Mouse (Mus musculus) forebrain, embryonic 15.5 days (tissue): Measurements from ENCODE around the gene Lrrc4. TPM values are rescaled to one million over a fixed set of nuclear protein-coding genes. Genes with fewer than 3 reads are reported as not detected.

Source experiments
- ATAC-seq: fragments of 200-750 bp; cut with Nextera tagmentation; replicated peaks from 2 replicates; pipeline ENCODE4 v1.8.0; 2017; ENCODE audit warnings: mild to moderate bottlenecking, moderate TSS enrichment, moderate library complexity
- H3K27ac ChIP-seq: fragments of 300-500 bp; sonication (generic); replicated peaks from 2 replicates; pipeline ENCODE4 v1.5.1; 2015; ENCODE audit warnings: mild to moderate bottlenecking, inconsistent platforms
- H3K27me3 ChIP-seq: fragments of 300-500 bp; sonication (generic); 2 replicates; pipeline ENCODE4 v1.6.1; 2015; ENCODE audit warnings: inconsistent platforms
- H3K36me3 ChIP-seq: fragments of 300-500 bp; sonication (generic); 2 replicates; pipeline ENCODE4 v1.6.1; 2015; ENCODE audit warnings: mild to moderate bottlenecking, inconsistent platforms
- H3K4me1 ChIP-seq: fragments of 300-500 bp; sonication (generic); 2 replicates; pipeline ENCODE4 v1.6.1; 2015; ENCODE audit warnings: inconsistent platforms
- H3K4me2 ChIP-seq: fragments of 300-500 bp; sonication (generic); replicated peaks from 2 replicates; pipeline ENCODE4 v1.6.1; 2015; ENCODE audit warnings: mild to moderate bottlenecking, inconsistent platforms
- H3K4me3 ChIP-seq: fragments of 300-500 bp; sonication (generic); 2 replicates; pipeline ENCODE4 v1.5.1; 2015; ENCODE audit warnings: mild to moderate bottlenecking, inconsistent platforms
- H3K9ac ChIP-seq: fragments of 300-500 bp; sonication (generic); replicated peaks from 2 replicates; pipeline ENCODE4 v1.6.1; 2015; ENCODE audit warnings: mild to moderate bottlenecking, inconsistent platforms
- H3K9me3 ChIP-seq: fragments of 300-500 bp; sonication (generic); 2 replicates; pipeline ENCODE4 v1.6.1; 2016; ENCODE audit warnings: inconsistent platforms
- WGBS: fragments of 180-500 bp; shearing (Covaris S2); methylation state at CpG from one replicate; pipeline ENCODE4 v1.1.7; 2015; ENCODE audit warnings: mixed read lengths; 5-methylcytosine and 5-hydroxymethylcytosine counted together
- polyA plus RNA-seq: library from polyadenylated mRNA; unstranded; fragments of >200 nt; fragmentation: Nextera tagmentation; extraction: Ambion mirVana; gene quantifications from 2 replicates; pipeline ENCODE4 v1.2.1, GENCODE M21; 2015

Gene Lrrc4
- polyA plus RNA-seq, 1 experiment from 2014 or later, result 6.5 TPM

DNA sequence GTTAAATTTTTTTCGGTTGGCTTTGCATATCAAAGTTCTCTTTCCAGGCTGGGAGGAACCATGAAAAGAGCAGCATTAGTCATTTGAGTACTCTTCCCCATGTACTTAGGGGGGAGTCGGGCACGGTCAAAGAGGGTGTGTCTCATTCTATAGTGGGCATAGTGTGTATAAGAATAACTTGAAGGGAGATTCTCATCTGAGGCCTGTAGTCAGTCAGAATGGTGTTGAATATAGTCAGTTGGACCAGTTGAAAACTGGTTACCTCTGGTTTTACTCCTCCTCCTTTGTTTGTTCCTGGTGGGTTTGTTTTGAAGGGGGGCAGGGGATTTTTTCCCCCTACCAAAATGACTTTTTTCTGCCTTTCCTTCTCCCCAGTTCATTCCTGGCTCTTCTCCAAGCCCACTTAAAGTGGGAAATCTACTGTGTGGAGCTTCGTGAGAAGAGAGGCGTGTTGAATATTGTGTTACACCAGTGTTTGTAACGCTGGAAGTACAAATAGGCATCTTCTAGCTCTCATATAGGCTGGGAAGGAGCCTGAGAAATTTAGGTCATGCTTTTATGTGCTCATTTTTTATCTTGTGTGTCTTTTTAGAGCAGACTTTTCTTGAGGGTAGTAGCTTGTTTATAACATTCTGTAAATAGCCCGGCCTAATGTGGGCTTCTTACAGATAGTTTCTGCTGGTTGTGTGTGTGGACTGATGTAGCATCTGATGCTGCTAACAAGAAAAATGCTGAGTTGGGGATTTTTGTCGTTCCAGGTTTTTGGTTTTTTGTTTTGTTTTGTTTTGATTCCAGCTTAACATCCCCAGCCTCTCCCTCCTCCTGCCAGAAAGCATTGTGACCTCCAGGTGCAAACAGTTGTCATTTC is 125.2 kb downstream of the Lrrc4 start:
- no peaks in the 10 kb centered on the region for H3K27me3 ChIP-seq
- peaks cover 30% of the 10 kb centered on the region for H3K4me1 ChIP-seq
- H3K4me3 ChIP-seq, result no peak overlapping the region
- WGBS, result 57% methylated on average over 8 of the region's 8 CpGs
- no peak overlapping the region for H3K9ac ChIP-seq
- H3K27ac ChIP-seq, result peak overlapping the region; percentile 60
- no peaks in the 10 kb centered on the region for H3K9me3 ChIP-seq
- no peak overlapping the region for H3K4me2 ChIP-seq
- no peaks in the 10 kb centered on the region for H3K36me3 ChIP-seq
- ATAC-seq, result peak; percentile 41; the same call in 1 of the 2 replicates

DNA sequence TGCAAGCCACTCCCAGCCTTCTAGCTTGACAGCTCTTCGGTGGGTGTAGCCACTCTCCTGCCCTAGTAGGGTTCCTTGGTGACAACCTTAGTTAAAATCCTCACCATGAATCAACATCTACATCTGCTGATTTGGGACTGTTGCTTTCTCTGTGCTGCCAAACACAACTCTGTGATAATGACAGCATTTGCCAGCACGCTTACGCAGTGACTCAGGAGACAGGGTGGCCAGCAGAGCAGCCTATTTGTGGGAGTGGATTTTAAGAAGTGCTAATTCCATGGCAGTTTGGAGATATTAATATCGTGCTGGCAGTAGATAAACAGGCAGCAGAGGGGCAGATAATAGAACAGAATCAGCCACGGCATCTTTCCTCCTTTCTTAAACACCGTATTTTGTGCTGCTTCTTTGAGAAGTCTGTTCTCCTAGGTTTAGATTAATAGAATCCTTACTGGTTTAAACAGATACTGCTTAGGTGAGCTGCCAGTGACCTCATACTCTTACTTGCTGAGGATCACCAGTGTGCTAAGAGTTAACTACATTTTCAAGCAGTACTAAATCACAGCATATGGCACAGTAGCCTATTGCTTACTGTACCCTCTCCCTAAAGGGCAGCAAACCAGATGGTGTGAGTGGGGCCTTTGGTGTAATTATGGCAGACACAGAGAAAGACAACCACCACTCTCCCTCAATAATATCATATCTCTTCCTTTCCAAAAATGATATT is 126.0 kb downstream of the Lrrc4 start:
- H3K27ac ChIP-seq, result peak overlapping the region; percentile 60
- peak overlapping the region; percentile 14; the same call in 1 of the 2 replicates for H3K4me2 ChIP-seq
- H3K4me3 ChIP-seq, result no peak overlapping the region
- H3K4me1 ChIP-seq, result peaks cover 30% of the 10 kb centered on the region
- no peak overlapping the region for H3K9ac ChIP-seq
- WGBS, result 42% methylated on average over 6 of the region's 6 CpGs
- H3K36me3 ChIP-seq, result no peaks in the 10 kb centered on the region
- no peaks in the 10 kb centered on the region for H3K27me3 ChIP-seq
- H3K9me3 ChIP-seq, result no peaks in the 10 kb centered on the region
- ATAC-seq, result peak; percentile 63

DNA sequence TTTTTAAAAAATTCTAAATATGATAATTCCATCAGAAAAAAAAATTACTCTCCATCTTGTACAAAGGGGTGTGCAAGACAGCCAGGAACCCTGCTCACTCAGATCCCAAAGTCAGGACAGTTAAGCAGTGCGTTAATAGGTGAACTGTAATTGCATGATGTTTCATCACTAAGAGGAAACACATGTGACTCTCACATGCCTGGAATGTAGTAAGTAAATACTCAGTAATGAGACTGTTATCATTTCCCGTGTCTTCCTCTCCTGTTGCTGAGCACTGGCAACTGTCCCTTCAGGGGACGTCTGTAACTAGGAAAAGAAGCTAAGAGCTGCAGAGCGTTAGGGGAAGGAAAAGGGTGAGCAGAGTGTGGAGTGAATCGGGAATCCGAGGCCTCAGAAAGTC is 126.9 kb downstream of the Lrrc4 start:
- Histone ChIP-seq H3K9ac (no peak overlapping the region), H3K36me3 (no peaks in the 10 kb centered on the region), H3K4me3 (no peak overlapping the region), H3K27me3 (no peaks in the 10 kb centered on the region), H3K9me3 (no peaks in the 10 kb centered on the region), H3K4me1 (peaks cover 30% of the 10 kb centered on the region), H3K27ac (peak overlapping the region; percentile 60), H3K4me2 (no peak overlapping the region)
- no peak for ATAC-seq
- 63% methylated on average over 6 of the region's 6 CpGs for WGBS

DNA sequence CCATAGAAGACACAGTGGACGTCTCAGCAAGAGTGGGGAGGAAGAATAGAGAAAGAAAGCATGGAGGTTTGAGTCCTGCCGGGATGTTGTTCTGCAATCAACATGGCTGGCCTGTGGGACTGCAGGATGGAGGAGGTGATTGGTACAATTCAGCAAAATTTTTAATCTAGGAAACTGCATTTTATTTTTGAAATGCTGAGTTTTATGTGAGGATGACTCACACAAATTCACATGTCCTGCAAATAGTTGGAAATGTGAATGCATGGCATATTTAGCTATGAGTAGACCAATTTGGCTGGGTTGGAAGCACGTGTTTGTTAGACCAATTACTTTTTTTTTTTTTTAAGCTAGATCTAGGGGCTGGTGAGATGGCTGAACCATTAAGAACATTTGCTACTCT is 134.3 kb downstream of the Lrrc4 start:
- H3K27me3 ChIP-seq, result no peaks in the 10 kb centered on the region

DNA sequence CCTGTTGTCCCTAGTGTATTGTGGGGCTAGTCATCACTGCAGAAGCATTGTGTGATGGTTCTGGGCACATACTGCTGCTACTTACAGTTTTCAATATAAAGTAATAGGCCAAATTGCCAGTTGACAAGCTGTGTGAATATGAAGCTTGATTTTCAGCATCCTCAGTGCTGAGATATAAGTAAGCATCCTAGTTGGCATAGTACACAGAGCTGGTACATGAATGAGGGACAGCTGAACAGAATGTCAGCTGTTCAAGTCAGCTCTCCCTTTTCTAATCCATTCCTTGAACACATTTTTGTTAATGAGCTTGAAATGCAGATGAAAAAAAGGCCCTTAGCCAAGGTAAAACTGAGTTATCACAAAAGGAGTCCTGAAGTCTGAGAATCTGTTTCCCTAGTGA is 138.9 kb downstream of the Lrrc4 start:
- Histone ChIP-seq H3K36me3 (no peaks in the 10 kb centered on the region), H3K27me3 (no peaks in the 10 kb centered on the region), H3K9ac (no peak overlapping the region), H3K9me3 (no peaks in the 10 kb centered on the region), H3K4me1 (peaks cover 5% of the 10 kb centered on the region; the same call in 1 of the 2 replicates), H3K27ac (peak overlapping the region; percentile 35; the same call in 1 of the 2 replicates), H3K4me3 (no peak overlapping the region), H3K4me2 (no peak overlapping the region)
- ATAC-seq, result no peak

More for the DNA sequence above, 134.3 kb downstream of the Lrrc4 start:
- Histone ChIP-seq H3K4me2 (no peak overlapping the region), H3K4me3 (no peak overlapping the region), H3K9ac (no peak overlapping the region), H3K27ac (no peak overlapping the region), H3K9me3 (no peaks in the 10 kb centered on the region), H3K4me1 (peaks cover 4% of the 10 kb centered on the region; the same call in 1 of the 2 replicates), H3K36me3 (no peaks in the 10 kb centered on the region)
- WGBS, result 87% methylated on average over 3 of the region's 3 CpGs
- no peak for ATAC-seq

DNA sequence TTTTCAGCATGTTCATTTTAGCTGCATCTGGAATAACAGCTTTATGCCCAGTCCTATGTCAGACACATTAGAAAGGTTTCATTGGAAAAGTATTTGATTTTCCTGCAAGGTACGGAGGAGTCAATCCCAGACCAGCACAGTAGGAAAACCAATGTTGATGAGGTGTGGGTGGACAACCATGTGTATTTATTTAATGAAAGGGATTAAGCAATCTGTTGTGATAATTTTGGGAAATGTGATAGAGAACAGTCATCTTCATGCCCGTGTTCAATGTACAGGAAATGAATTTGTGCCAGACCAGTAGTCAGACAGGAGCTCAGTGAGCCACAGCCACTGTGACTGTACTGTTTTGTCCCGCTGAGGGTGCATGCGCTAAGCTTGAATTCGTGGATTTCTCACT is 143.8 kb downstream of the Lrrc4 start:
- Histone ChIP-seq H3K4me3 (no peak overlapping the region), H3K4me1 (peaks cover 5% of the 10 kb centered on the region; the same call in 1 of the 2 replicates), H3K27me3 (no peaks in the 10 kb centered on the region), H3K36me3 (no peaks in the 10 kb centered on the region), H3K9me3 (no peaks in the 10 kb centered on the region), H3K4me2 (no peak overlapping the region), H3K27ac (no peak overlapping the region), H3K9ac (no peak overlapping the region)
- 89% methylated on average over 5 of the region's 5 CpGs for WGBS
- ATAC-seq, result no peak

DNA sequence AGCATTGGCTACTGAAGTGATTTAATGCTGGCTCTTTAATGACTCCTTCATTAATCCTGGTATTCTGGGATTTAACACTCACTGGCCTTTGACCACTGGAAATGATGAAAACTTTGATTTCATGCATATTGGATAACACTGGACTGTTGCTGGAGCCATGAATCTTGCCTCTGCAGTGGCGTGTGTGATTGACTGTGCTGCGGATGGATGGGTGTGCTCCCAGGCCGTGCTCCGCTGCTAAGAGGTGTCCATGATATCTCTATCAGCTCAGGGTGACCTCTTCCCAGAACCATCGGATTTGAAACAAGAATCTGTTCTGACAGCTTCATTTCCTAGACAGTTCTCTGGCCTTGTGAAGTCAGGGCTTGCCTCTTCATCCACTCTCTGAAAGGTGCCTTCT is 145.8 kb downstream of the Lrrc4 start:
- Histone ChIP-seq H3K4me3 (no peak overlapping the region), H3K27me3 (no peaks in the 10 kb centered on the region), H3K9me3 (no peaks in the 10 kb centered on the region), H3K27ac (no peak overlapping the region), H3K4me1 (0 out of 2 replicates have a peak, but pooled peaks cover 7% of the 10 kb centered on the region), H3K9ac (no peak overlapping the region), H3K4me2 (no peak overlapping the region), H3K36me3 (no peaks in the 10 kb centered on the region)
- no peak for ATAC-seq
- 93% methylated on average over 5 of the region's 5 CpGs for WGBS

DNA sequence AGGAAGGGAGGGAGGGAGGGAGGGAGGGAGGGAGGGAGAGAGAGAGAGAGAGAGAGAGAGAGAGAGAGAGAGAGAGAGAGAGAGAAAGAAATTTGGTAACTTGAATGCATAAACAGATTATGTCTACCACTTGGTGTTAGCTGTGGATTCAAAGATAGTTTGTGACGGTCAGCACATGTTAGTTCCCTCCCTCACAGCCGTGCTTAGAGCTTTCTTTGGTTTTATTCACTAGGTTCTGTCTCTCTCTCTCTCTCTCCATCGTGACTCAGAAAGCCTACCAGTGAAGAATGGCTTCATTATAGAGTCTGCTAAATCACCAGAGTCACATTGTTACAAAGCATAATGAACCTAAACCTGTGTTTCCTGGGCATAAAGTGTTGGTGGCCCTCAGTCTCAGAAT is 146.5 kb downstream of the Lrrc4 start:
- Histone ChIP-seq H3K4me3 (no peak overlapping the region), H3K4me2 (no peak overlapping the region), H3K27me3 (no peaks in the 10 kb centered on the region), H3K27ac (no peak overlapping the region), H3K4me1 (0 out of 2 replicates have a peak, but pooled peaks cover 7% of the 10 kb centered on the region), H3K36me3 (no peaks in the 10 kb centered on the region), H3K9me3 (no peaks in the 10 kb centered on the region), H3K9ac (no peak overlapping the region)
- WGBS, result 33% methylated on average over 3 of the region's 3 CpGs
- no peak for ATAC-seq

DNA sequence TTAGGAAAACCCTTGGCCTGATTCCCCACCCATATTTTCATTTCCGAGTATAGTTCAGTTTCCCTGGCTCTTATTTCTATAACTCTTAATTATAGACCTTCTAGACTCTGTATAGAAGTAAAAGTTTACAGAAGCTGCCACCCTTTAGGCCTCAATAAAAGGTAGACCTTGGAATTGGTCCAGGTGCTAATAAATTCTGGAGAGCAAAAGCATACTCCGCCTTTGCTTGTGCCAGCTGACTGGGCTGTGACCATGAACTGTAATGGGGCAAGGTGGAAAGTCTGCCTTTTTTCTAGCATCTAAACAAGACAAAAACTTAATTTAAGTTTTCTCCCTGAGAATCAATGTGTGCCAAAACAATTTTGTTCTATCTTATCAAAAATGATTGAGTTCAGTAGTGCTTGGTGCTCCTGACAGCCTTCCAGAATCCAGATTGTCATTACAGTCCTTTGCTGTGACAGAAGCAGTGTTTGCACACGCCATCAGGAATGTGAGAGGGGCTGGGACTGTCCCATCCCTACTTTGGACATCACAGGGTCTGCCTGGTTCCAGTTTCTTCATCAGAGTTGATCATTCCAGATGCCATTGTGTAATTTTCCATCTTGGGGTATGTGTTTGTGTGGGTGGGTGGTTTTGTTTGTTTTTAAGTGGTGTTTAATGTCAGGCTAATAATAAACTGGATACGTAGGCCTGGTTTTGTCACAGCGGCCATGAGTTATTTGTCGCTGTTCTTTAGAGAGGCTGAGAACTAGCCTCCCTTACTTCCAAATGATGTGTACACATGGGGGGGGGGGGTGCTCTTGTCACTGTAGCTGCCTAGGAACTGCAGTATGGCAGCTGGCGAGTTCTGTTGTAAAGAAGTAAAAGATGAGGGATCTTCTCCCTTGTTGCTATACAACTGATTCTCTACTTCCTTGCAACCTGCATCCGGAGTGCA is 149.8 kb downstream of the Lrrc4 start:
- Histone ChIP-seq H3K9me3 (no peaks in the 10 kb centered on the region), H3K4me3 (no peak overlapping the region), H3K27ac (no peak overlapping the region), H3K9ac (no peak overlapping the region), H3K27me3 (no peaks in the 10 kb centered on the region), H3K4me1 (0 out of 2 replicates have a peak, but pooled peaks cover 7% of the 10 kb centered on the region), H3K36me3 (no peaks in the 10 kb centered on the region), H3K4me2 (no peak overlapping the region)
- no peak for ATAC-seq
- WGBS, result 72% methylated on average over 8 of the region's 8 CpGs

DNA sequence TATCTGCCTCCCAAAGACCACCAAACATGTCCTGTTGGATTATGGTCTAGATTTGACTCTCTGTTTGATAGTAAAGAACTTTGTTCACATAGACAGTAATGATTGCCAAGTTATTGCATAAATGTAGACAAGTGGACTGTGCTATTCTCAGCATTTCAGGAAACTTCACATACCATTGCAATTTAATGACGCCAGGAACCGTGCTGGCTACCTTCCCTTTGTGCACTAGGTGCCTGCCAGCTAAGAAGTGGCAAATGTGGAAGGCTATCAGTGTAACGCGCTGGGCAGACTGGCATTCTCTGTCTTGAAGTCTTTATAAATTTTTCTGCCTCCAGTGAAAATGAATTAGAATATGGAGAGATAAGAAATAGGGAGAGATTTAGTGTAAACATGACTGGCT is 151.0 kb downstream of the Lrrc4 start:
- H3K4me1 ChIP-seq, result 0 out of 2 replicates have a peak, but pooled peaks cover 7% of the 10 kb centered on the region
- ATAC-seq, result no peak
- WGBS, result 74% methylated on average over 4 of the region's 4 CpGs
- H3K4me3 ChIP-seq, result no peak overlapping the region
- no peaks in the 10 kb centered on the region for H3K36me3 ChIP-seq
- H3K27ac ChIP-seq, result no peak overlapping the region
- H3K4me2 ChIP-seq, result no peak overlapping the region
- H3K9me3 ChIP-seq, result no peaks in the 10 kb centered on the region
- no peaks in the 10 kb centered on the region for H3K27me3 ChIP-seq
- no peak overlapping the region for H3K9ac ChIP-seq

DNA sequence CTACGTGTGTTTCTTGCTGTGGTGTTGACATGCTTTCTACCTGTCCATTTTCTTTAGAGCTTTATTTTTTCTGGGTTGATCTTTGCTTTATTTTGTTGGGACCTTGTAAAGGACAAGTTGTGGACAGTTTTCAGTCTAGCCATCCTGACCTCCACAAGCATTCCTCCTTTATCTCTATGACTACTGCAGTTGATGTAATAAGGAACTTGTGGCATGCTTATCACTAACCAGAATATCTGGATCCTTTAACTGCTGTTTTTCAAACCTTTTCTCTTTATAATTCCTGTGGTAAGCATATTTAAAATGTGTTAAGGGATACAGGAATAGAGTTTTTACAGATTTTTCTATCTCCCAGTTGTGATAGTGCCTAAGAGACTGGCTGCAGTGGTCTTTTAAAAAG is 152.7 kb downstream of the Lrrc4 start:
- H3K4me2 ChIP-seq, result no peak overlapping the region
- no peak for ATAC-seq
- no peak overlapping the region for H3K4me3 ChIP-seq
- no peaks in the 10 kb centered on the region for H3K27me3 ChIP-seq
- H3K9me3 ChIP-seq, result no peaks in the 10 kb centered on the region
- WGBS, result 84% methylated on average over 1 of the region's 1 CpGs
- no peak overlapping the region for H3K9ac ChIP-seq
- no peak overlapping the region for H3K27ac ChIP-seq
- H3K36me3 ChIP-seq, result no peaks in the 10 kb centered on the region
- 0 out of 2 replicates have a peak, but pooled peaks cover 7% of the 10 kb centered on the region for H3K4me1 ChIP-seq
